Mouse (Mus musculus) hindbrain, embryonic 13.5 days (tissue): Measurements from ENCODE around the gene Eci1. TPM values are rescaled to one million over a fixed set of nuclear protein-coding genes. Genes with fewer than 3 reads are reported as not detected.

Source experiments
- ATAC-seq: fragments of 200-750 bp; cut with Nextera tagmentation; 2 replicates; pipeline ENCODE4 v1.8.0; 2017; ENCODE audit warnings: moderate TSS enrichment; ENCODE audit not compliant: low FRiP score
- H3K27ac ChIP-seq: fragments of 300-500 bp; sonication (generic); 2 replicates; pipeline ENCODE4 v1.5.1; 2015; ENCODE audit warnings: inconsistent platforms, mild to moderate bottlenecking, moderate library complexity
- H3K27me3 ChIP-seq: fragments of 300-500 bp; sonication (generic); 2 replicates; pipeline ENCODE4 v1.6.1; 2015; ENCODE audit warnings: mild to moderate bottlenecking, inconsistent platforms
- H3K36me3 ChIP-seq: fragments of 300-500 bp; sonication (generic); 2 replicates; pipeline ENCODE4 v1.6.1; 2015; ENCODE audit warnings: mild to moderate bottlenecking, inconsistent platforms
- H3K4me1 ChIP-seq: fragments of 300-500 bp; sonication (generic); replicated peaks from 2 replicates; pipeline ENCODE4 v1.6.1; 2015; ENCODE audit warnings: inconsistent platforms
- H3K4me2 ChIP-seq: fragments of 300-500 bp; sonication (generic); 2 replicates; pipeline ENCODE4 v1.6.1; 2015; ENCODE audit warnings: inconsistent platforms, mild to moderate bottlenecking, moderate library complexity
- H3K4me3 ChIP-seq: fragments of 300-500 bp; sonication (generic); 2 replicates; pipeline ENCODE4 v1.5.1; 2015; ENCODE audit warnings: mild to moderate bottlenecking, inconsistent platforms
- H3K9ac ChIP-seq: fragments of 300-500 bp; sonication (generic); 2 replicates; pipeline ENCODE4 v1.6.1; 2015; ENCODE audit warnings: mild to moderate bottlenecking, inconsistent platforms
- H3K9me3 ChIP-seq: fragments of 300-500 bp; sonication (generic); 2 replicates; pipeline ENCODE4 v1.6.1; 2016; ENCODE audit warnings: inconsistent platforms
- WGBS: fragments of 180-500 bp; shearing (Covaris S2); methylation state at CpG from one replicate; pipeline ENCODE4 v1.1.7; 2015; 5-methylcytosine and 5-hydroxymethylcytosine counted together
- polyA plus RNA-seq: library from polyadenylated mRNA; unstranded; fragments of >200 nt; fragmentation: Nextera tagmentation; extraction: Ambion mirVana; gene quantifications from 2 replicates; pipeline ENCODE4 v1.2.1, GENCODE M21; 2015

The Eci1 gene
- polyA plus RNA-seq, 1 experiment from 2014 or later, result 55.6 TPM

DNA sequence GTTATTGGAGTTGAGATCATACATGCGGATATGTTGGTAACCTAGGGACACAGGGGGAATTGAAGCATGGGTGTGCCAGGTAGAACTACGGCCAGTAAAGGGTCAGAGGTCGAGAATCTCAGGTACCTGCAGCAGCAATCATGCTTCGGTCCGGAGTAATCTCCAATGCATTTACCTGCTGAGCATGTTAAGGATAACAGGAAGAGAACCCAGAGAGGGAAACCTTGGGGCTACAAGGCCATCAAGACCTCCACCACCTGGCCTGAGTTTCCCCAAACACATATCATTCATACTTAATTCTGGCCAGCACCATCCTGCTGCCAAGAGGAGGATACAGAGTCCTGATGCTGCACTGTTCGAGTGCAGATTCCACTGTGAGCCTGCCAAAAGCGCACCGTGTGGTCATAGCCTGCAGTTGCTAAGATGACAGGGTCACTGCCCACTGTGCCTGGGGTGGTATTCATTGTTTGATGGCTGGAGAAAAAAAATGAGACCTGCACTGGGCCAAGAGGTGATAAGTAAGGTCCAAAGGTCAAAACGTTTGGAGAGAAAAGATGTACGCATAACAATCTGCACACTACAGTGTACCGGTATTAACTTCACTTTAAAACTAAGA lies 51.7 kb downstream of the Eci1 start:
- peak overlapping the region; percentile 74 for H3K4me3 ChIP-seq
- peaks cover 38% of the 10 kb centered on the region for H3K4me1 ChIP-seq
- peak; percentile 12; the same call in 1 of the 2 replicates for ATAC-seq
- H3K9ac ChIP-seq, result peak overlapping the region; percentile 86
- peaks cover 39% of the 10 kb centered on the region for H3K36me3 ChIP-seq
- 54% methylated on average over 11 of the region's 11 CpGs for WGBS
- H3K9me3 ChIP-seq, result no peaks in the 10 kb centered on the region
- no peaks in the 10 kb centered on the region for H3K27me3 ChIP-seq
- H3K27ac ChIP-seq, result peak overlapping the region; percentile 98
- H3K4me2 ChIP-seq, result peak overlapping the region; percentile 73

DNA sequence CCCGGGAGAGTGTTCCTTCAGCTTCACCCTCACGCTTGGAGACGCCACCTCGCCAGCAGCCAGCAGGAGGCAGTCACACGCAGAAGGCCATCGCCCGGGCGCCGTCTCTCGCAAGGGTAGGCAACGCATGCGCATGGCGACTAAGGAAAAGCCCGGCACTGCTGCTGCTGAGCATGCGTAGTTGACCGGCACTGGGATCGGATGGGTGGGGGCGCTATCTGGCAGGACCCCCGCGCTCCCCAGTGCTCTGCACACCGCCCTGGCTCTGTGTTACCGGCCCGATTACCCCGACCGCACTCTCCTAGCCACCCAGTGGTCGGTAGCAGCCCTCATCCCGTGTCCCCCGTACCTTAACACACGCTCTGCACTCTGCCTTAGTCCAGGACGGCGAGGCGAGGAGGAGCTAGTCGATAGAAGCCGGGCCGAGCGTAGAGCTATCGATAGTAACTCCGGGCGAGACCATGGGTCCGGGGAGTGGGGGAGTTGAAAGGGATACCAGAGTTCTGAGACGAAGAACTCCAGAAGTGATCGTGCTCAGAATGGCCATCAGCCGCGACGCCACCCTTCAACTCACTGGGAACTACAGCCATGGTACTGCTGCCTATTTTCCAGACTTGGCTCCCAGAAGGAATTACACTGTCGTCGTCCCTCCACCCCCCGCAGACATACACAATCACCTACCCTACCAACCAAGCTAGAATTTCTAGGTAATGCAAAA lies 52.4 kb downstream of the Eci1 start, which contains the start of gene Mlst8:
TSS of gene Mlst8 (minus strand) at position 416 of the 718 bp plus-strand sequence.
- peaks cover 32% of the 10 kb centered on the region for H3K4me1 ChIP-seq
- peak; percentile 93 for ATAC-seq
- under 1% methylated on average over 48 of the region's 48 CpGs for WGBS
- H3K27ac ChIP-seq, result peak within 1 kb of the TSS; percentile 98
- peak within 1 kb of the TSS; percentile 73 for H3K4me2 ChIP-seq
- peaks cover 35% of the 10 kb centered on the region for H3K36me3 ChIP-seq
- peak within 1 kb of the TSS; percentile 74 for H3K4me3 ChIP-seq
- no peaks in the 10 kb centered on the region for H3K27me3 ChIP-seq
- H3K9ac ChIP-seq, result peak within 1 kb of the TSS; percentile 86
- H3K9me3 ChIP-seq, result no peaks in the 10 kb centered on the region

DNA sequence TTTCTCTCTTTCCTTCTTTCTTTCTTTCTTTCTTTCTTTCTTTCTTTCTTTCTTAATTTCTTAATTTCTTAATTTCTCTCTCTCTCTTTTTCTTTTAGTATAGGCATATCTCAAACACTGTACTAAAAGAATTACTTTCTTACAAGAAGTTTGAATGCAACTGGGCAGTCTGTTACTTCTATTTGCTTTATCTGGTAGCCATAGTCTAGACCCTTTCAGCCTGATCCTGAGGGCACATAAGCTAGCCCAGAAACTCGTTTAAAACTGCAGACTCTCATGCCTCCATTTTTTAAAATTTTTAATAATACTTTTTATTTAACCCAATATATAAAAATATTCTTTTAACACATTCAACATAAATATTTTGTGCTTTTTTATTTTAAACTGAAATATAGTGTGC lies 53.0 kb downstream of the Eci1 start:
- Histone ChIP-seq H3K27ac (no peak overlapping the region), H3K9ac (no peak overlapping the region)
- WGBS, result 33% methylated on average over 1 of the region's 1 CpGs

DNA sequence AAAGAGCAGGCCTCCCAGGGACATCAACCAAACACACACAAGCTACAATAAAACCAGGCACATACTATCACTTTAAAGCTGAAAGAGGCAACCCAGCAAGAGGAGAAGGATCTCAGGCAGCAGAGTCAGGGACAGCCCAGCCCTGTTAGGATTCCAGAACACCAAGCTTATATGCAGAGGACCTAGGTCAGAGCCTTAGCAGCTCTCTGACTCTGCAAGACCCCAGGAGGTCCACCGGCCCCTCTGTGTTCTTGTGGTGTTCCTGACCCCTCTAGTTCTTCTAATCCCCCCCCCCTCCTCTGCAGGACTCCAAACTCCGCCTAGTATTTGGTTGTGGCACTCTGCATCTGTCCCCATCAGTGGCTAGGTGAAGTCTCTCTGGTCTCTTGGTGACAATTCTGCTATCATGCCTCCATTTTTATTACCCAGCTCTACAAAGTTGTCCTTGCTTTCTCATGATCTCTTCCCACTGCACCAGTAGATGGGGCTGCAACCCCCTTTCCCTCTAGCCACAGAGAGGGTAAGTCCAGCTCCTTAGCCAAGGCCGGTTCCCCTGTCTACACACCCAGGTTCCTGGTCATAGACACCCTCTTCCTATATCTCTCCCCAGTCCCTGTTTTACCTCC lies 53.9 kb downstream of the Eci1 start:
- Histone ChIP-seq H3K36me3 (peaks cover 20% of the 10 kb centered on the region), H3K27me3 (no peaks in the 10 kb centered on the region), H3K9me3 (no peaks in the 10 kb centered on the region), H3K4me3 (no peak overlapping the region), H3K4me1 (peaks cover 25% of the 10 kb centered on the region), H3K27ac (peak overlapping the region; percentile 18; the same call in 1 of the 2 replicates), H3K9ac (no peak overlapping the region), H3K4me2 (0 out of 2 replicates have a peak overlapping the region, but pooled peaks have one; percentile 8)
- ATAC-seq, result no peak
- 41% methylated on average over 3 of the region's 3 CpGs for WGBS

More for the DNA sequence above, 53.0 kb downstream of the Eci1 start:
- Histone ChIP-seq H3K4me3 (peak overlapping the region; percentile 74), H3K4me1 (peaks cover 25% of the 10 kb centered on the region), H3K4me2 (peak overlapping the region; percentile 73; the same call in 1 of the 2 replicates), H3K9me3 (no peaks in the 10 kb centered on the region), H3K27me3 (no peaks in the 10 kb centered on the region), H3K36me3 (peaks cover 29% of the 10 kb centered on the region)
- no peak for ATAC-seq

DNA sequence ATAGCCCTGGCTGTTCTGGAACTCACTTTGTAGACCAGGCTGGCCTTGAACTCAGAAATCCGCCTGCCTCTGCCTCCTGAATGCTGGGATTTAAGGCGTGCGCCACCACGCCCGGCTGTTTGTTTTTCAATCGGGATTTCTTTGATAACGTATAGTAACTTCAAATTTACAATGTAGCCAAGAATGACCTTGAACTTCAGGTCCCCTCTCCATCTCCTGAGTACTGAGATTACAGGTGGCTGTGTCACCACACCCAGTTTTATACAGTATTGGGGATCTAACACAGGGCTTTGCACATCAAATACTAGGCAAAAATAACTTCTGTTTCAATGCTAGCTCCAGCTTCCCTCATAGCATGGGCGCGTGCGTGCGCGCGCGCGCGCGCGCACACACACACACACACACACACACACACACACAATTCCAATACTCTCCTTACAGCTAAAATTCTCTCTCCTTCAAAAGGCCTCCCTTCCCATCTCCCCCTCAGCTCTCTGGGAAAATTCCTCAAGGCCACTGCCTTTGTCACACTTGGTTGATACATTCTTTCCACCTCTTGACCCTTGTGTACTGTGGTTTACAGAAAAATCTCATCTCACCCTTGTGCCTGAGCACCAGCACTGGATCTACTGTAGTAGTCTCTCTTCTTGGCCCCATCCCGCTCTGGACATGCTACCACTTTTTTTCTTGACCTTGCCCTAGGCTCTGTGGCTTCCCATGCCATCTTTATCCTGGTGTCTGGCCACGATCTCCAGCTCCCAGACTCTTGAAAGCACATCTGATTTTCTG lies 54.8 kb downstream of the Eci1 start:
- no peak overlapping the region for H3K9ac ChIP-seq
- ATAC-seq, result no peak

DNA sequence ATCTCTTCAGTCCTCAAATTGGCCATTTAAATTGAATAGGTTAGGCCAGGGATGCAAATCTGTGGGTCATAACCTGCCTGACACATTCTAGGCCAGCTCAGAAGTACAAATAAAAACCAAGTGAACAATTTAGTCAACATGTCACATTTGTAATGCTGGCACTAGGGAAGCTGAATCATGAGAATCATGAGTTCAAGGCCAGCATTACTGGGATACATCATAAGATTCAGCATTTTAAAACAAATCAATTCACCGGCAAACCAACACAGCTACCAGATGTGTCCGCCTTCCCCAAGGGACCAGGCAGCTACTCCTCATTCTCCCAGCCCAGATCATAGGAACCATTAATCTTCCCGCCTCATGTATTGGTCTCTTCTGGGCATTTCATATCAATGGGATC lies 57.1 kb downstream of the Eci1 start:
- H3K4me3 ChIP-seq, result no peak overlapping the region
- 0 out of 2 replicates have a peak, but pooled peaks cover 4% of the 10 kb centered on the region for H3K27me3 ChIP-seq
- H3K9ac ChIP-seq, result no peak overlapping the region
- WGBS, result 64% methylated on average over 3 of the region's 3 CpGs
- H3K27ac ChIP-seq, result no peak overlapping the region
- no peaks in the 10 kb centered on the region for H3K36me3 ChIP-seq
- peaks cover 28% of the 10 kb centered on the region for H3K4me1 ChIP-seq
- H3K9me3 ChIP-seq, result no peaks in the 10 kb centered on the region
- no peak for ATAC-seq
- no peak overlapping the region for H3K4me2 ChIP-seq

More for the DNA sequence above, 54.8 kb downstream of the Eci1 start:
- Histone ChIP-seq H3K4me3 (no peak overlapping the region), H3K27me3 (no peaks in the 10 kb centered on the region), H3K4me2 (no peak overlapping the region), H3K36me3 (peaks cover 11% of the 10 kb centered on the region), H3K4me1 (peaks cover 31% of the 10 kb centered on the region), H3K27ac (no peak overlapping the region), H3K9me3 (no peaks in the 10 kb centered on the region)
- WGBS, result 95% methylated on average over 20 of the region's 20 CpGs

DNA sequence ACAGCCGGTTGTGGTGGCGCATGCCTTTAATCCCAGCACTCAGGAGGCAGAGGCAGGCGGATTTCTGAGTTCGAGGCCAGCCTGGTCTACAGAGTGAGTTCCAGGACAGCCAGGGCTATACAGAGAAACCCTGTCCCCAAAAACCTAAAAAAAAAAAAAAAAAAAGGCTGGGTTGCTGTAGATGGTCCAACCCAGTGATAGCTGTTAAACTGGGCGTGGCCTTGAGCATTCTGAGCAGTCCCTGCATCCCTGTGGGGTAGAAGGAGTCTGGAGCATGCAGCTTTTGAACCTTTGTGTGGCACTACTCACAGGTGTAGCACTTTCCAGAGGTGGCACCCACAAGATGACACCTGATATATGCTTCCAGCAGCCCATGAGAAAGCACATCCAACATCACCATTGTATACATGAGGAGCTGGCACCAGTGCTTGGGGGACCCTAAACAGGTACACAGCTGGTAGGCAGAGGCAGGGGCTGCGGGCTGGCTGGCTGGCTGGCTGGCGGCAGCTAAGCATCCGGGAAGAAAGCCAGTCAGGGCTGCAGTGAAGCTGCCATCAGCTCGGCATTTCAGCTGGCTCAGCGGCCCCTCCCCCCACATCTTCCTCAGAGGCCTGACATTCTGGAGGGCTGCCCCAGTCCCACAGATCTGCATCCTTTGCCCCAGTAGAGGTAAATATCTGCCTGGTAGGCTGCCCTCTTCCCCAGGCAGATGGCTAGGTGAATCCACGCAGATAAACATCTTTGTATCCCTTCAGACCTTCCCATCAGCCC lies 58.8 kb downstream of the Eci1 start:
- Histone ChIP-seq H3K4me1 (peaks cover 33% of the 10 kb centered on the region), H3K36me3 (no peaks in the 10 kb centered on the region), H3K9ac (peak overlapping the region; percentile 58), H3K4me3 (no peak overlapping the region), H3K4me2 (peak overlapping the region; percentile 21; the same call in 1 of the 2 replicates), H3K27ac (peak overlapping the region; percentile 85), H3K9me3 (no peaks in the 10 kb centered on the region), H3K27me3 (0 out of 2 replicates have a peak, but pooled peaks cover 4% of the 10 kb centered on the region)
- 46% methylated on average over 10 of the region's 11 CpGs for WGBS
- no peak for ATAC-seq

DNA sequence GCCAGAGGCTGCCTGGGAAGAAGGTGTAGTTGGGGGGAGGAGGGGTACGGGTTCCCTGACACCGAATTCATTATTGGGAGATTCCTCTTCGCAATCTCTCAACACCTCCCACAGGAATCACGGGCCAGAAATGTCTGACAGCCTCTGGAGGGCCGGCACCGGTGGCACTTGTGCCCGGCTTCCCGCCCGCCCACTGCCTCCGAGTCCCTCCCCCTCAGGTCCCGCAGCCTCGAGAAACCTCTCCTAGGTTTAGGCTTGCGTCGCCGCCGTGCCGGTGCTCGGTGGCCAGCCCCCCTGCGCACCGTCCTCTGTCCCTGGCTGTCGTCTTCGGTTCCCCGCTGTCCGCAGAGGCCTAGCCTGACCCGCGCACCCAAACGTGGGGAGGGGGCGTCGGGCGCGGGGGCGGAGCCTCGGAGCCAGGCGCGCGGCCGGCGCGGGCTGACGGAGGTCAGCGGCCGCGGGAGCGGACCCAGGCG lies 61.8 kb downstream of the Eci1 start, which contains the start of gene Caskin1:
TSS of gene Caskin1 (plus strand) at position 416 of the 476 bp plus-strand sequence.
- peaks cover 49% of the 10 kb centered on the region for H3K4me1 ChIP-seq
- WGBS, result under 1% methylated on average over 45 of the region's 45 CpGs
- peak; percentile 67 for ATAC-seq

DNA sequence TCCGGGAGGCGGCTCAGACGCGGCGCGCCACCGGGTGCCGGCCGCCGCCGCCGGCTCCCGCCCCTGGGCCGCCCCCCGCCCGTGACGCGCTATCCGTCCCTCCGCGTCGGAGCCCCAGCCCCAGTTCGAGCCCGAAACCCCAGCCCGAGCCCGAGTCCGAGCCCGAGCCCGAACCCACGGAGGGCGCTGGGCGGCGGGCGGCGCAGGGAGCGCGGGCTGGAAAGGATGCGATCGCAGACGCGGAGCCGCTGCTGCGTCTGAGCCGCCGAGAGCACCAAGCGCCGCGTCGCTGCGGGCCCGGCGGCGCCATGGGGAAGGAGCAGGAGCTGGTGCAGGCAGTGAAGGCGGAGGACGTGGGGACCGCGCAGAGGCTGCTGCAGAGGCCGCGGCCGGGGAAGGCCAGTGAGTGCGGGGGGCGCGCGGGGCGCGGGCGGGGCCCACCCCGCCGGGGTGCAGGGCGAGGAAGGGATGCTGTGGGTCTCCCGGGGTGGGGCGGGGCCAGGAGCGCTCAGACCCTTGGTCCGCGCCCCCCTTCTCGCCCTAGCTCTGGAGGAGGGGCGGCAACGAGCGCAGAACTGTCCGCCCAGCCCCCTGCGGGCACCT lies 62.3 kb downstream of the Eci1 start:
- H3K4me3 ChIP-seq, result peak overlapping the region; percentile 87
- 0 out of 2 replicates have a peak, but pooled peaks cover 4% of the 10 kb centered on the region for H3K27me3 ChIP-seq
- H3K27ac ChIP-seq, result peak overlapping the region; percentile 99
- under 1% methylated on average over 64 of the region's 81 CpGs for WGBS
- H3K9me3 ChIP-seq, result no peaks in the 10 kb centered on the region
- no peaks in the 10 kb centered on the region for H3K36me3 ChIP-seq
- peak overlapping the region; percentile 91 for H3K4me2 ChIP-seq
- H3K4me1 ChIP-seq, result peaks cover 49% of the 10 kb centered on the region
- H3K9ac ChIP-seq, result peak overlapping the region; percentile 97
- ATAC-seq, result peak; percentile 78

More for the DNA sequence above, 61.8 kb downstream of the Eci1 start, which contains the start of gene Caskin1:
- Histone ChIP-seq H3K9ac (peak within 1 kb of the TSS; percentile 97), H3K4me3 (peak within 1 kb of the TSS; percentile 87), H3K27ac (peak within 1 kb of the TSS; percentile 99), H3K27me3 (0 out of 2 replicates have a peak, but pooled peaks cover 4% of the 10 kb centered on the region), H3K9me3 (no peaks in the 10 kb centered on the region), H3K36me3 (no peaks in the 10 kb centered on the region), H3K4me2 (peak within 1 kb of the TSS; percentile 91)
